Mouse (Mus musculus): ENCODE data around the gene Vmn2r58. TPM values are rescaled to one million over a fixed set of nuclear protein-coding genes. Genes with fewer than 3 reads are reported as not detected.
"Not testable (repeated sequence)": the region's sequence is repeated elsewhere in the genome, so short reads cannot be mapped to it uniquely, and the experiment has no call there.

Vmn2r58 gene
- not detected for total RNA-seq (2021)

GRCm38 (mm10) chr7:41872612-41873011, at the start of gene Vmn2r58:
Gene Vmn2r58, minus strand, starts transcription at chr7:41872712.
- DNase-seq = not testable (repeated sequence)

Other genes with a start within 250 kb of the Vmn2r58 start
- gene Zfp788, start 239.5 kb downstream of the Vmn2r58 start, total RNA-seq (2021) = 10 to 100 TPM in 1 of 2 experiments, 1 to 10 TPM in 1; 8.6 to 11.3 TPM
- not detected for gene Vmn2r59, start 186.3 kb upstream of the Vmn2r58 start, total RNA-seq (2021)
- gene Vmn2r60, start 235.1 kb upstream of the Vmn2r58 start, total RNA-seq (2021) = under 1 TPM in 1 of 2 experiments, not detected in 1; 0.05 TPM

Measured in heart, postnatal 4 days (tissue).